Mouse (Mus musculus) heart, embryonic 16.5 days (tissue): Measurements from ENCODE around the gene Pgpep1l. TPM values are rescaled to one million over a fixed set of nuclear protein-coding genes. Genes with fewer than 3 reads are reported as not detected.

ENCODE experiments used
- ATAC-seq: fragments of 200-750 bp; cut with Nextera tagmentation; replicated peaks from 2 replicates; pipeline ENCODE4 v1.8.0; 2017; ENCODE audit warnings: moderate number of reproducible peaks; ENCODE audit not compliant: insufficient read depth, low FRiP score; ENCODE audit errors: extremely low read depth
- H3K27ac ChIP-seq: fragments of 300-500 bp; sonication (generic); 2 replicates; pipeline ENCODE4 v1.5.1; 2014; ENCODE audit warnings: mild to moderate bottlenecking, low read length, control low read depth, moderate library complexity
- H3K27me3 ChIP-seq: fragments of 300-500 bp; sonication (generic); 2 replicates; pipeline ENCODE4 v1.6.1; 2014; ENCODE audit warnings: low read length, mixed read lengths; ENCODE audit not compliant: control insufficient read depth, insufficient read depth
- H3K36me3 ChIP-seq: fragments of 300-500 bp; sonication (generic); 2 replicates; pipeline ENCODE4 v1.6.1; 2014; ENCODE audit not compliant: control insufficient read depth, insufficient read depth
- H3K4me1 ChIP-seq: fragments of 300-500 bp; sonication (generic); 2 replicates; pipeline ENCODE4 v1.6.1; 2014; ENCODE audit warnings: low read length, mixed read lengths; ENCODE audit not compliant: control insufficient read depth, insufficient read depth
- H3K4me2 ChIP-seq: fragments of 300-500 bp; sonication (generic); 2 replicates; pipeline ENCODE4 v1.6.1; 2014; ENCODE audit warnings: low read depth, mild to moderate bottlenecking, control low read depth, low read length
- H3K4me3 ChIP-seq: fragments of 300-500 bp; sonication (generic); 2 replicates; pipeline ENCODE4 v1.5.1; 2014; ENCODE audit warnings: mild to moderate bottlenecking, control low read depth, low read length
- H3K9ac ChIP-seq: fragments of 300-500 bp; sonication (generic); 2 replicates; pipeline ENCODE4 v1.6.1; 2014; ENCODE audit warnings: low read length, control low read depth
- H3K9me3 ChIP-seq: fragments of 300-500 bp; sonication (generic); replicated peaks from 2 replicates; pipeline ENCODE4 v1.6.1; 2016; ENCODE audit warnings: low read length; ENCODE audit not compliant: control insufficient read depth
- WGBS: fragments of 180-500 bp; shearing (Covaris S2); extraction: QIAGEN DNeasy Blood & Tissue Kit; methylation state at CpG from one replicate; pipeline ENCODE4 v1.1.7; 2014; 5-methylcytosine and 5-hydroxymethylcytosine counted together
- polyA plus RNA-seq: library from polyadenylated mRNA; unstranded; fragments of >200 nt; fragmentation: Nextera tagmentation; extraction: Ambion mirVana; gene quantifications from 2 replicates; pipeline ENCODE4 v1.2.1, GENCODE M21; 2015

The Pgpep1l gene
- 0.71 TPM in 1 of 2 replicates, not detected in the other for polyA plus RNA-seq

GRCm38 (mm10) chr7:68264028-68264453 lies at the start of gene Pgpep1l:
TSS of gene Pgpep1l (minus strand) at chr7:68264233.
- Histone ChIP-seq H3K27ac (peak within 1 kb of the TSS; percentile 74), H3K4me2 (peak within 1 kb of the TSS; percentile 88), H3K9me3 (no peaks in the 10 kb centered on the region), H3K9ac (peak within 1 kb of the TSS; percentile 68), H3K4me3 (peak within 1 kb of the TSS; percentile 58), H3K36me3 (no peaks in the 10 kb centered on the region), H3K4me1 (peaks cover 20% of the 10 kb centered on the region), H3K27me3 (no peaks in the 10 kb centered on the region)
- ATAC-seq = peak; percentile 59
- WGBS = 7% methylated on average over 25 of the region's 25 CpGs

GRCm38 (mm10) chr7:68313038-68313782 lies 49.2 kb upstream of the Pgpep1l start:
- Histone ChIP-seq H3K27ac (no peak overlapping the region), H3K9me3 (no peaks in the 10 kb centered on the region), H3K4me1 (no peaks in the 10 kb centered on the region), H3K4me3 (no peak overlapping the region), H3K4me2 (no peak overlapping the region), H3K9ac (no peak overlapping the region), H3K27me3 (no peaks in the 10 kb centered on the region), H3K36me3 (no peaks in the 10 kb centered on the region)
- no peak for ATAC-seq
- WGBS = 70% methylated on average over 14 of the region's 14 CpGs

- H3K36me3 ChIP-seq = no peaks in the 10 kb centered on the region
- WGBS = 79% methylated on average over 5 of the region's 5 CpGs
- no peaks in the 10 kb centered on the region for H3K27me3 ChIP-seq
- no peaks in the 10 kb centered on the region for H3K9me3 ChIP-seq
- no peak overlapping the region for H3K9ac ChIP-seq
- H3K4me1 ChIP-seq = no peaks in the 10 kb centered on the region
- ATAC-seq = no peak
- H3K27ac ChIP-seq = no peak overlapping the region
- no peak overlapping the region for H3K4me2 ChIP-seq
- H3K4me3 ChIP-seq = no peak overlapping the region
Observed at GRCm38 (mm10) chr7:68312395-68312794, 48.4 kb upstream of the Pgpep1l start.

GRCm38 (mm10) chr7:68311469-68311868 lies 47.4 kb upstream of the Pgpep1l start:
- Histone ChIP-seq H3K27me3 (no peaks in the 10 kb centered on the region), H3K9ac (no peak overlapping the region), H3K36me3 (no peaks in the 10 kb centered on the region), H3K27ac (no peak overlapping the region), H3K4me1 (no peaks in the 10 kb centered on the region), H3K9me3 (no peaks in the 10 kb centered on the region), H3K4me2 (no peak overlapping the region), H3K4me3 (no peak overlapping the region)
- no peak for ATAC-seq
- WGBS = 54% methylated on average over 6 of the region's 6 CpGs

- no peak for ATAC-seq
- 86% methylated on average over 8 of the region's 8 CpGs for WGBS
- Histone ChIP-seq H3K36me3 (no peaks in the 10 kb centered on the region), H3K4me2 (no peak overlapping the region), H3K4me1 (peaks cover 2% of the 10 kb centered on the region; the same call in 1 of the 2 replicates), H3K27ac (no peak overlapping the region), H3K9ac (no peak overlapping the region), H3K27me3 (no peaks in the 10 kb centered on the region), H3K9me3 (no peaks in the 10 kb centered on the region), H3K4me3 (no peak overlapping the region)
Observed at GRCm38 (mm10) chr7:68306756-68307155, 42.7 kb upstream of the Pgpep1l start.

GRCm38 (mm10) chr7:68305781-68306575 lies 41.9 kb upstream of the Pgpep1l start:
- Histone ChIP-seq H3K4me1 (peaks cover 2% of the 10 kb centered on the region; the same call in 1 of the 2 replicates), H3K27me3 (no peaks in the 10 kb centered on the region), H3K9ac (no peak overlapping the region), H3K9me3 (no peaks in the 10 kb centered on the region), H3K36me3 (no peaks in the 10 kb centered on the region), H3K4me2 (no peak overlapping the region), H3K4me3 (no peak overlapping the region), H3K27ac (no peak overlapping the region)
- 76% methylated on average over 11 of the region's 11 CpGs for WGBS
- ATAC-seq = no peak

GRCm38 (mm10) chr7:68303685-68304084 lies 39.7 kb upstream of the Pgpep1l start:
- H3K4me3 ChIP-seq = no peak overlapping the region
- H3K9ac ChIP-seq = no peak overlapping the region
- ATAC-seq = no peak
- H3K9me3 ChIP-seq = no peaks in the 10 kb centered on the region
- WGBS = 56% methylated on average over 6 of the region's 6 CpGs
- no peaks in the 10 kb centered on the region for H3K27me3 ChIP-seq
- H3K4me2 ChIP-seq = no peak overlapping the region
- H3K36me3 ChIP-seq = no peaks in the 10 kb centered on the region
- H3K27ac ChIP-seq = no peak overlapping the region
- H3K4me1 ChIP-seq = peaks cover 2% of the 10 kb centered on the region; the same call in 1 of the 2 replicates

GRCm38 (mm10) chr7:68302586-68303433 lies 38.8 kb upstream of the Pgpep1l start:
- Histone ChIP-seq H3K27me3 (no peaks in the 10 kb centered on the region), H3K9me3 (no peaks in the 10 kb centered on the region), H3K27ac (no peak overlapping the region), H3K9ac (no peak overlapping the region), H3K4me2 (peak overlapping the region; percentile 59), H3K4me3 (peak overlapping the region; percentile 42), H3K36me3 (no peaks in the 10 kb centered on the region), H3K4me1 (peaks cover 2% of the 10 kb centered on the region; the same call in 1 of the 2 replicates)
- peak; percentile 64; the same call in 1 of the 2 replicates for ATAC-seq
- WGBS = 23% methylated on average over 18 of the region's 18 CpGs
